Mouse (Mus musculus) liver, embryonic 11.5 days (tissue): ENCODE results near the gene Gramd1c. TPM values are rescaled to one million over a fixed set of nuclear protein-coding genes. Genes with fewer than 3 reads are reported as not detected.

ENCODE experiments used
- ATAC-seq: fragments of 200-750 bp; cut with Nextera tagmentation; replicated peaks from 2 replicates; pipeline ENCODE4 v1.8.0; 2017; ENCODE audit warnings: moderate number of reproducible peaks, mild to moderate bottlenecking, moderate TSS enrichment, moderate library complexity; ENCODE audit not compliant: low FRiP score
- DNase-seq: peaks from one replicate; pipeline ENCODE4 v3.0.0-alpha.2; 2017; ENCODE audit warnings: low spot score
- H3K27ac ChIP-seq: fragments of 300-500 bp; sonication (generic); 2 replicates; pipeline ENCODE4 v1.5.1; 2014; ENCODE audit warnings: mild to moderate bottlenecking, low read depth, low read length, control low read depth
- H3K27me3 ChIP-seq: fragments of 300-500 bp; sonication (generic); replicated peaks from 2 replicates; pipeline ENCODE4 v1.6.1; 2014; ENCODE audit warnings: low read length, mixed read lengths; ENCODE audit not compliant: control insufficient read depth, insufficient read depth
- H3K36me3 ChIP-seq: fragments of 300-500 bp; sonication (generic); 2 replicates; pipeline ENCODE4 v1.6.1; 2014; ENCODE audit warnings: mild to moderate bottlenecking, low read length, moderate library complexity, mixed read lengths; ENCODE audit not compliant: control insufficient read depth, insufficient read depth
- H3K4me1 ChIP-seq: fragments of 300-500 bp; sonication (generic); replicated peaks from 2 replicates; pipeline ENCODE4 v1.6.1; 2014; ENCODE audit warnings: low read length, mixed read lengths; ENCODE audit not compliant: control insufficient read depth, insufficient read depth
- H3K4me2 ChIP-seq: fragments of 300-500 bp; sonication (generic); 2 replicates; pipeline ENCODE4 v1.6.1; 2014; ENCODE audit warnings: mild to moderate bottlenecking, control low read depth, moderate library complexity
- H3K4me3 ChIP-seq: fragments of 300-500 bp; sonication (generic); 2 replicates; pipeline ENCODE4 v1.5.1; 2014; ENCODE audit warnings: low read depth, low read length, control low read depth
- H3K9ac ChIP-seq: fragments of 300-500 bp; sonication (generic); 2 replicates; pipeline ENCODE4 v1.6.1; 2014; ENCODE audit warnings: low read depth, low read length, control low read depth
- H3K9me3 ChIP-seq: fragments of 300-500 bp; sonication (generic); 2 replicates; pipeline ENCODE4 v1.6.1; 2016; ENCODE audit warnings: low read length, inconsistent platforms, mixed read lengths; ENCODE audit not compliant: control insufficient read depth
- WGBS: fragments of 180-500 bp; shearing (Covaris S2); extraction: QIAGEN DNeasy Blood & Tissue Kit; methylation state at CpG from one replicate; pipeline ENCODE4 v1.1.7; 2014; 5-methylcytosine and 5-hydroxymethylcytosine counted together
- polyA plus RNA-seq: library from polyadenylated mRNA; unstranded; fragments of >200 nt; fragmentation: Nextera tagmentation; extraction: Ambion mirVana; gene quantifications from 2 replicates; pipeline ENCODE4 v1.2.1, GENCODE M21; 2014

The Gramd1c gene
- polyA plus RNA-seq, 1 experiment from 2014 or later = 4.6 TPM

DNA sequence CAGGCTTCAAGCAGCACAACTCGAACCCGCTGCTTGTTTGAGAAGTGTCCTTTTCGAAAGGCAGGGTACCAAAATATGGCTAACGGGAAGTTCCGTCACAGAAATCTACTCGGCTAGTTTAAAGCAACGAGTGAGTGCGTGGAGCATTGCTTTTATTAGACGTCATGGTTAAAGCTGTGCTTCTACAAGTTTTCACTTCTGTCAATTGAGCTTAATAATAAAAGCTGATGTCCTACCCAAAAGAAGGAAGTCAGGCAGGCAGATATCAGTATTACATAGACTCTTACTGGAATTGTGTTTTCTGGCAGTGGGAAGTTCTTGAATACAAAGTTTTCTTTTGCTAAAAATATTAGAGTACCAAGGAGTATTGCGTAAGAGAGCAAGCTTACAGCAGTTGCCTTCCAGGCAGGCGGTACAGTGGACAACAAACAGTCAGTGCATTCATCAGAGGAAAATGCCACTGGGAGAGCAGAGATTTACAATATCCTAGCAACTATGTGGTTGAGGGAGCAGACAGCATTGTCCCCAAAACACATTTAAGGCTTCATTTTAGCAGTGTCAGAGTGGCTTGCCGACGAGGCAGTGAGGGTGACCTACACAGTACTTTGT lies 97.3 kb downstream of the Gramd1c start:
- Histone ChIP-seq H3K36me3 (no peaks in the 10 kb centered on the region), H3K27ac (no peak overlapping the region), H3K4me3 (no peak overlapping the region), H3K4me2 (no peak overlapping the region), H3K4me1 (no peaks in the 10 kb centered on the region), H3K9ac (no peak overlapping the region), H3K9me3 (no peaks in the 10 kb centered on the region), H3K27me3 (no peaks in the 10 kb centered on the region)
- DNase-seq (no peak), ATAC-seq (no peak)
- 89% methylated on average over 13 of the region's 13 CpGs for WGBS

DNA sequence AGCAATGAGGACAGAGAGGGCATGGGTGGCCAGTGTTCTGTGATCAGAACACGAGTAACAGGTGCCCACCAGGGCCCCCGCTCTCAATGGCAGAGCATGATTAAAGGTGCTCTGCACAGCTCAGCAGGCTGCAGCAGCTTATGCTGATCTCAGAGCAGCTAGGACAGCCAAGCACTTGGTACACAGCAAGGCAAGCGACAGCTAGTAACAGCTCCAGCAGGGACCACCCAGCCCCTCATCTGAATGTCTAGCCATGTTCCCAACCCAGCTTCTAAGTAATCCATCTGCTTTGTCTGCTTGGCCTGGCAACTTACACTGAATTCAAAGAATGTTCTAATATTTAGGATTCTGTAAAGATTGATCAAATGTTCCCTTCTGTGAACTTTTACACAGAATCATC lies 99.4 kb downstream of the Gramd1c start:
- WGBS = 86% methylated on average over 3 of the region's 3 CpGs
- DNase-seq (no peak), ATAC-seq (no peak)
- H3K4me1 ChIP-seq = no peaks in the 10 kb centered on the region
- no peak overlapping the region for H3K27ac ChIP-seq
- H3K4me3 ChIP-seq = no peak overlapping the region
- no peak overlapping the region for H3K9ac ChIP-seq
- H3K9me3 ChIP-seq = no peaks in the 10 kb centered on the region
- H3K4me2 ChIP-seq = no peak overlapping the region
- H3K27me3 ChIP-seq = no peaks in the 10 kb centered on the region
- no peaks in the 10 kb centered on the region for H3K36me3 ChIP-seq

DNA sequence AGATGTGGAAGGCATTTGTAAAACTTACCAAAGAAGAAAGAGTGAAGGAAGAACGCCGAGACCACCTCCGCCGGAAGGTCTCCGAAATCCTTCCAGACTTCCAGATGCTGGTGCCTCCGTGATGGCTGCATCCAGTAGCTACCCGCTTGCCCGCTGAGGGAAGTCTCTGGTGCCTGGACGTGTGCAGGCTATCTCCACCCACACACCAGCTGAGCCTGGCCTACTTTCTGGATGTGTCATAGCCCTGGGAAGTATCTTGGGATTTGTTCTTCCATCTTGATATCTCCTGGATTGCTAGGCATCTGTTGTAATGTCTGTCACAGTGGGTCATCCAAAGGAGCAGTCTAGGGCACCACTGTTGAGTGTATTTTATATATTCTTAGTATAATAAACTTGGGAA lies 99.9 kb downstream of the Gramd1c start:
- ATAC-seq = no peak
- H3K4me2 ChIP-seq = no peak overlapping the region
- H3K27ac ChIP-seq = no peak overlapping the region
- no peak overlapping the region for H3K4me3 ChIP-seq
- 89% methylated on average over 9 of the region's 9 CpGs for WGBS
- H3K36me3 ChIP-seq = no peaks in the 10 kb centered on the region
- no peaks in the 10 kb centered on the region for H3K4me1 ChIP-seq
- no peak for DNase-seq
- no peaks in the 10 kb centered on the region for H3K27me3 ChIP-seq
- H3K9ac ChIP-seq = no peak overlapping the region
- no peaks in the 10 kb centered on the region for H3K9me3 ChIP-seq

DNA sequence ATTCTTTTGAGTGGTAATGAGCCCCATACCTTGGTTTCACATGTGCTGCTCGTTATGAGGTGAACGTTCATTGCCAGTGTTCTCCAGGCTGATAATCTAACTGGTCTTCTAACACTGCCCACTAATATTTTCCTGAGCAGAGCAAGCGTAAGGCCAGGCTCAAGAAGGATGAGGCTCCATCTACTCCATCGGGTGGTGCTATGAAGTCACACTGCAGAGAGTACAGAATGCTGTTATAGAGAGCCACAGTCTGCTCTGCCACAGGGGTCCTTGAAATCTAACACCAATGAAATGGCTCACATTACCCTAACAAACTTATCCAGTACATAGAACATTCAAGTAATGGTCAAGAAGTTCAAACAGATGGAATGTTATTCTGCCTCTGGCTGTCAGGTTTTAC lies 105.1 kb downstream of the Gramd1c start:
- no peak overlapping the region for H3K9ac ChIP-seq
- no peaks in the 10 kb centered on the region for H3K9me3 ChIP-seq
- H3K4me2 ChIP-seq = no peak overlapping the region
- DNase-seq = no peak
- H3K4me1 ChIP-seq = no peaks in the 10 kb centered on the region
- ATAC-seq = no peak
- H3K4me3 ChIP-seq = no peak overlapping the region
- H3K27me3 ChIP-seq = no peaks in the 10 kb centered on the region
- 80% methylated on average over 4 of the region's 4 CpGs for WGBS
- H3K36me3 ChIP-seq = no peaks in the 10 kb centered on the region
- no peak overlapping the region for H3K27ac ChIP-seq

DNA sequence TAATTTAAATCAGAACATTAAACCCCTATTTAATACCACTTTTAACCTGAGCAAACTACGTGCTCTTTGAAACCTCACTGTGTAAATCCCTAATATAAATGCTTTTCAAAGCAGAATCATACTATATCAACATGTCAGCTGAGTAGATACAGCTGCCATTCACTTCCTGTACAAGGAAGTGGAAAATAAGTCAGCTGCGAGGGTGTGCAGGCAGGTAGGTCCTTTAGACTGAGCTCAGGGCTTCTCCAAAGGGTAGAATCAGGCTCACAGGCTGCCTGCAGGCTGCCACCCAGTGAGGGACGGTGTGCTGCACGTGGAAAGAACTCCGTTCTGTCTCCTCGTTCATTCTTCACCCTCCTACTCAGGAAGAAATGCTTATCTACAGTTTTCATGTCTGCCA lies 108.2 kb downstream of the Gramd1c start:
- H3K4me2 ChIP-seq = no peak overlapping the region
- ATAC-seq (no peak), DNase-seq (no peak)
- no peaks in the 10 kb centered on the region for H3K9me3 ChIP-seq
- H3K36me3 ChIP-seq = no peaks in the 10 kb centered on the region
- H3K4me1 ChIP-seq = no peaks in the 10 kb centered on the region
- 0 out of 2 replicates have a peak overlapping the region, but pooled peaks have one; percentile 28 for H3K9ac ChIP-seq
- no peak overlapping the region for H3K4me3 ChIP-seq
- no peak overlapping the region for H3K27ac ChIP-seq
- no peaks in the 10 kb centered on the region for H3K27me3 ChIP-seq
- 62% methylated on average over 6 of the region's 6 CpGs for WGBS

DNA sequence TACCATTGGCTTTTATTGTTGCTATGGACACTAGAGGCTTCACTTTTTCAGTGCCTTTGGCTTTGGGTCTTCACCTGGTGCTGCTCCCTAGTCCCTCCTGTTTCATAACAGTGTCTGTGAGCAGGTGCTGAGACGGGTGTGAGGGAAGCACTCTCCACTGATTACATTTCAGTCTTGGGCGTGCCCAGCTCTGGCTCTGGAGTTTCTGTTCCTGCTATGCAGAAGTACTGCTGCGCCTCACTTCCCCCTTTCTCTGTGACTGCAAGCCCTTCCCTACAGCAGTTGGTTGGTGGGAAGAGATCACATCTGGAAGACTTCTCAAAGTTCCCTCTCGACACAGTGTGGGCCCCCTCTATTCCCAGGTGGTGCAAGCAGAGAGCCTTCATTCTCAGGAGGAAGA lies 111.6 kb downstream of the Gramd1c start:
- Histone ChIP-seq H3K27ac (no peak overlapping the region), H3K4me2 (no peak overlapping the region), H3K4me3 (no peak overlapping the region), H3K9ac (no peak overlapping the region), H3K27me3 (no peaks in the 10 kb centered on the region), H3K9me3 (no peaks in the 10 kb centered on the region), H3K4me1 (no peaks in the 10 kb centered on the region), H3K36me3 (no peaks in the 10 kb centered on the region)
- ATAC-seq (no peak), DNase-seq (no peak)
- 37% methylated on average over 4 of the region's 4 CpGs for WGBS

DNA sequence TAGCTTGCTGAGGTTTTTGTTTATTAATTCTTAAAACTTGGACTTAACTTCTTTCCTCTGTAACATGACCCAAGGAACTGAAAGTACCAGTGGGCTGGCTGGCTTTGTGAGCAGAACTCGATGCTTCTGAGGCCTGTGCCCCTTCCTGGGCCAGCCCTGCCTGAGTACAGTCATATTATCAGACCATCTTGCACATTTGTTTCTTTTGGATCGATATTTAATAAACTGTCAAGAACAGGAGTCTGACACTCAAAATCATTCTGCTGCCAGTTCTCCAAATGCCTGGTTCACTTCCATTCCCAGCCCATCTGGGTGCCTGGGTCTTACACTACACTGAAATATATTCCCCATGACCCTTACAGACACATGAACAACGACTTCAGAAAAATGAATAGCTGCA lies 117.3 kb downstream of the Gramd1c start:
- WGBS = 73% methylated on average over 3 of the region's 3 CpGs

DNA sequence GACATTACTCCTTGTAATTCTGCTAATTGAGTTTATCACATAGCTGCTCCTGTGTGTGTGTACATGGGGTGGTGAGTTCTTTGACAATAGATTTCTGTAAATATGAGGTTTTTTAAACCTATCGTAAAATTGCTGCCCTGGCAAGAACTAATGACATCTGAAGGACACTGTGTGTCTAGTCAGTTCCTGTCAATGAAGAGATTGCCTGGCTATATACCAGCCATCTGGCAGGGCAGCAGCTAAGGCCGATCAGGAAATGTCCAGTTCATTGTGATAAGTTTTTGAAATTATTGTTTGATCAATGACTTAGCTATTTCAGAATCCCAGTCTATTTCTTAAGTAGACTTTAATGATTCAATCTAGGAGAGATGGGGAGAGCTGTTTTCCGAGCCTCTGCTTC lies 117.8 kb downstream of the Gramd1c start:
- DNase-seq (no peak), ATAC-seq (no peak)
- Histone ChIP-seq H3K27ac (no peak overlapping the region), H3K36me3 (no peaks in the 10 kb centered on the region), H3K4me3 (no peak overlapping the region), H3K27me3 (no peaks in the 10 kb centered on the region), H3K9ac (no peak overlapping the region), H3K9me3 (no peaks in the 10 kb centered on the region), H3K4me1 (no peaks in the 10 kb centered on the region), H3K4me2 (no peak overlapping the region)
- 78% methylated on average over 3 of the region's 3 CpGs for whole genome bisulfite sequencing

More for the DNA sequence above, 117.3 kb downstream of the Gramd1c start:
- Histone ChIP-seq H3K36me3 (no peaks in the 10 kb centered on the region), H3K4me2 (no peak overlapping the region), H3K9ac (no peak overlapping the region), H3K27me3 (no peaks in the 10 kb centered on the region), H3K4me3 (no peak overlapping the region), H3K4me1 (no peaks in the 10 kb centered on the region), H3K9me3 (no peaks in the 10 kb centered on the region), H3K27ac (no peak overlapping the region)
- no peak for DNase-seq
- ATAC-seq = no peak

DNA sequence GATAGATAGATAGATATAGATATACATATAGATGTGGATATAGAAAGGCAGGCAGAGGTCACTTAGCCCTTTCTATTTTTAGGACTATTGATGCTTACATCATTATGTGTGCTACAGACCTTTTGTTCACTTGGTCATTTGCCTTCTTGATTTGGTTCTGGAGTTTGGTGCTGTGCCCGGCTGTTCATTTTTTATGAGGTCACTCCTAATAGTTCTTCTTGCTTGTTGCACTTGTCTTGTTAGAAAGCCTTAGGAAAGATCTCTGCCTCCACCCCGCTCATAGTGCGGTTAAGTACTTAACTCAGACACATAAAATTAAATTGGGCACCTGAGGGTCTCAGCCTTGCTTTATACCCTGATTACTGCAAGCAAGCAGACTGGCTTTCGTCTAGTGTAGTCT lies 122.3 kb downstream of the Gramd1c start:
- 91% methylated on average over 4 of the region's 4 CpGs for WGBS
- Histone ChIP-seq H3K4me3 (no peak overlapping the region), H3K4me1 (peaks cover 8% of the 10 kb centered on the region; the same call in 1 of the 2 replicates), H3K9ac (no peak overlapping the region), H3K27ac (no peak overlapping the region), H3K27me3 (no peaks in the 10 kb centered on the region), H3K36me3 (no peaks in the 10 kb centered on the region), H3K9me3 (no peaks in the 10 kb centered on the region), H3K4me2 (no peak overlapping the region)
- ATAC-seq (no peak), DNase-seq (no peak)
